Mouse (Mus musculus) splenic B cell, adult 2 months (primary cell): Measurements from ENCODE around the gene Matn1.

ENCODE experiments used
- DNase-seq: peaks from one replicate; pipeline ENCODE4 v3.0.0-alpha.2; 2011; ENCODE audit warnings: low read depth, low spot score
- H3K27me3 ChIP-seq: 2 replicates; pipeline ENCODE4 v1.6.1; 2012; ENCODE audit warnings: mild to moderate bottlenecking, low read length, moderate library complexity, mixed read lengths; ENCODE audit not compliant: control insufficient read depth, poor library complexity, insufficient read depth, severe bottlenecking
- H3K36me3 ChIP-seq: 2 replicates; pipeline ENCODE4 v1.6.1; 2012; ENCODE audit warnings: mild to moderate bottlenecking, low read length, moderate library complexity, mixed read lengths; ENCODE audit not compliant: control insufficient read depth, poor library complexity, insufficient read depth, severe bottlenecking

Matn1 gene

GRCm38 (mm10) chr4:130942644-130943043 lies 1.5 kb upstream of the Matn1 start:
- no peaks in the 10 kb centered on the region for H3K36me3 ChIP-seq
- no peaks in the 10 kb centered on the region for H3K27me3 ChIP-seq
- no peak for DNase-seq

GRCm38 (mm10) chr4:130944779-130945178 lies 594 bp downstream of the Matn1 start:
- H3K36me3 ChIP-seq = no peaks in the 10 kb centered on the region
- H3K27me3 ChIP-seq = no peaks in the 10 kb centered on the region
- DNase-seq = no peak

- no peaks in the 10 kb centered on the region for H3K36me3 ChIP-seq
- peak; percentile 70 for DNase-seq
- H3K27me3 ChIP-seq = no peaks in the 10 kb centered on the region
These were observed 3.0 kb downstream of the Matn1 start for GRCm38 (mm10) chr4:130947094-130947647.

- H3K27me3 ChIP-seq = no peaks in the 10 kb centered on the region
- H3K36me3 ChIP-seq = no peaks in the 10 kb centered on the region
- DNase-seq = no peak
These were observed 5.7 kb downstream of the Matn1 start for GRCm38 (mm10) chr4:130949821-130950384.

GRCm38 (mm10) chr4:130952531-130952930 lies 8.3 kb downstream of the Matn1 start:
- H3K36me3 ChIP-seq = no peaks in the 10 kb centered on the region
- peak; percentile 75 for DNase-seq
- H3K27me3 ChIP-seq = no peaks in the 10 kb centered on the region

- DNase-seq = no peak
- Histone ChIP-seq H3K27me3 (no peaks in the 10 kb centered on the region), H3K36me3 (no peaks in the 10 kb centered on the region)
These were observed 13.0 kb downstream of the Matn1 start for GRCm38 (mm10) chr4:130957156-130957555.

GRCm38 (mm10) chr4:130958812-130959211 lies 14.6 kb downstream of the Matn1 start:
- no peaks in the 10 kb centered on the region for H3K27me3 ChIP-seq
- no peaks in the 10 kb centered on the region for H3K36me3 ChIP-seq
- DNase-seq = no peak

GRCm38 (mm10) chr4:130959678-130960077 lies 15.5 kb downstream of the Matn1 start:
- Histone ChIP-seq H3K36me3 (no peaks in the 10 kb centered on the region), H3K27me3 (no peaks in the 10 kb centered on the region)
- DNase-seq = no peak

GRCm38 (mm10) chr4:130960118-130960734 lies 16.0 kb downstream of the Matn1 start:
- Histone ChIP-seq H3K27me3 (no peaks in the 10 kb centered on the region), H3K36me3 (no peaks in the 10 kb centered on the region)
- peak; percentile 83 for DNase-seq

GRCm38 (mm10) chr4:130971278-130971677 lies 27.1 kb downstream of the Matn1 start:
- H3K36me3 ChIP-seq = no peaks in the 10 kb centered on the region
- no peak for DNase-seq

GRCm38 (mm10) chr4:130972421-130972829 lies 28.2 kb downstream of the Matn1 start:
- DNase-seq = no peak
- H3K27me3 ChIP-seq = no peaks in the 10 kb centered on the region
- no peaks in the 10 kb centered on the region for H3K36me3 ChIP-seq

More at GRCm38 (mm10) chr4:130971278-130971677, 27.1 kb downstream of the Matn1 start:
- H3K27me3 ChIP-seq = no peaks in the 10 kb centered on the region

GRCm38 (mm10) chr4:130973332-130974263 lies 29.4 kb downstream of the Matn1 start:
- DNase-seq = no peak
- H3K27me3 ChIP-seq = no peaks in the 10 kb centered on the region
- no peaks in the 10 kb centered on the region for H3K36me3 ChIP-seq

GRCm38 (mm10) chr4:130978981-130979380 lies 34.8 kb downstream of the Matn1 start:
- no peak for DNase-seq
- Histone ChIP-seq H3K27me3 (no peaks in the 10 kb centered on the region), H3K36me3 (no peaks in the 10 kb centered on the region)

GRCm38 (mm10) chr4:130984416-130985182 lies 40.4 kb downstream of the Matn1 start:
- no peak for DNase-seq
- Histone ChIP-seq H3K27me3 (no peaks in the 10 kb centered on the region), H3K36me3 (no peaks in the 10 kb centered on the region)
